Mouse (Mus musculus) megakaryocyte, embryonic 14.5 days (primary cell): ENCODE measurements around the gene Lrrc8b.

Experiments used
- FLI1 ChIP-seq: IDR thresholded peaks from 2 replicates; pipeline ENCODE4 v1.6.1; 2012; ENCODE audit warnings: low read length, inconsistent platforms, mixed read lengths
- GATA1 ChIP-seq: IDR thresholded peaks from 3 replicates; pipeline ENCODE4 v1.6.1; 2012; ENCODE audit warnings: mixed read lengths, low read length, inconsistent platforms, borderline replicate concordance

DNA sequence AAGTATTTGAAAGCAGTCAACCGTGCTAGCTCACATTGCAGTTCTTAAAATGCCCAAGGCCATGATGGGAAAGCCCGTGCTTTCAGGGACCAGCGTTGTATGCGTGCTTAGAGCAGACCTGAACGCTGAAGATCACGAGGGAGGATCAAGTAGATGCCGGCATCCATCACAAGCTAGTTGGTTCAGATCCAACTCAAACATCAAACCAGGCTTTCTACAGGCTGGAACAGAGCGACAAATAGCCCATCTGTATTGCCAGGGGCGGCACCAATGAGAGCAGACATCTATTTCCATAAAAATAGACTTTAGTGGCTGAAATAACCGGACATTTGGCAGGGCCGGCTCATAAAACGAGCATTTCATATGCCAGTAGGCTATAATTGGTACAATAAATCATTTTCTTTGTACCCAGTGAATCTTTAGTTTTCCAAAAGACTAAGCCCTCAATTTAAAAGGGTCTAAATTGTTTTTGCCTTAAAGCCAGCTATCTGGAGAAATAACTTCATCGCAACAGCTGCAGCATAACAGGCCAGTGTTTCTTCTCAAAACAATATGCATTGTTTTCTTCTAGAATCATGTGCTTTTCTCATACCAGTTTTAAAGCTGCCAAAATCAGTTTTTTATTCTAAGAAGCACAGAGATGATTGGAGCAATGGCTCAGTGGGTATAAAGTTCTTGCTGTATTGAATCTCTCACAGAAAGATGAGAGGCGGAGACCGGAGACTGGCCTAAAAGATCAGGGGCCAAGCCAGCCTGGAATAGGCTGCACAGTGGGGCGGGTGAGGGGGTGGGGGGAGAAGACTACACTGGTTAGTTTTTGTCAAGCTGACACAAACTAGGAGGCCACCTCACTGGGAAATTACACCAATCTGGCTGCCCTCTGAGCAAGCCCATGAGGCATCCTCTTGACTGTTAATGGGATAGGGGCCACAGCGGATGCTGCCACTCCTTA lies 14.9 kb upstream of the Lrrc8b start:
- TF ChIP-seq GATA1: no peak
- TF ChIP-seq FLI1: no peak
